Mouse (Mus musculus): ENCODE data around the gene Etv5. TPM values are rescaled to one million over a fixed set of nuclear protein-coding genes. Genes with fewer than 3 reads are reported as not detected.

Gene Etv5
- polyA plus RNA-seq (2014; fragmentation: Nextera tagmentation; extraction: Ambion mirVana): 222 and 242 TPM in 2 replicates

DNA sequence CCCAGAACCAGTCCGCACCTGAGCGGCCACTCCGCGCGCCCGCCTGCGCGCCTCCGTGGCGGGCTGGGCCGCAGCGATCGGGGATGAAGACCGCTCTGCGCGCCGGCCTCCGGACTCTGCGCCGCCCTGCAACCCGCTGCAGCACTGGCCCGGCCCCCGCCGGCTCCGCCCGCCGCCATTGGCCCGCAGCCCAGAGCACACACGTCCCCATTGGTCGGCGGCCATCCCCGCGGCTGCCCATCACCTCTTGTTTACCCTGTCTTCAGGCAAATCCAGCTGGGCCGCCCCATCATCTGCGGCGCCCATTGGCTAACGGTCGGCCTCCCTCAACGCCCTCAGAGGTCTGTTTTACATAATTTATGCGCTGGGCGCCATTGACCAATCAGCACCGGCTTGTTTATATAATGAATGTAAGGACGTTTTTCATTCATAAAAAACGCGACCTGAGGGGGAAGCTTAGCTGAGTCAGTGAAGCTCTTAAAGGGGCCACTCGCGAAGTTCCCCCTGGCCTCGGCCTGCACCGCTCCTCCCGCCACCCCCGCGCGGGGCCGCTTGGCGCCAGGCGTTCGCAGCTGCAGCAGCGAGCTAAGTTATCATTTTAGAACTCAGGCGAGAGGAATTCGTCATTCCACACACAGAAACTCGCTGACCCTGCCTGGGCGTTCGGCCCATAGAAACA is at the start of gene Etv5:
TSS of gene Etv5 (minus strand) at position 221 of the 679 bp plus-strand sequence.
- peaks cover 12% of the 10 kb centered on the region; the same call in 1 of the 2 replicates for H3K4me1 ChIP-seq (ENCODE audit: insufficient read depth)
- H3K9ac ChIP-seq: peak within 1 kb of the TSS; percentile 83
- WGBS: under 1% methylated on average over 63 of the region's 63 CpGs
- H3K9me3 ChIP-seq (ENCODE audit: low read depth, low read length): no peaks in the 10 kb centered on the region
- no peak for TF ChIP-seq CTCF (IDR thresholded peaks at IDR 0.05; ENCODE audit: low read depth)
- H3K27ac ChIP-seq (ENCODE audit: low read depth): peak within 1 kb of the TSS; percentile 89
- no peaks in the 10 kb centered on the region for H3K27me3 ChIP-seq (ENCODE audit: insufficient read depth, low read length)
- peak; percentile 99 for DNase-seq
- H3K36me3 ChIP-seq (ENCODE audit: insufficient read depth): peaks cover 13% of the 10 kb centered on the region; the same call in 1 of the 2 replicates
- peak within 1 kb of the TSS; percentile 95 for H3K4me2 ChIP-seq
- ATAC-seq (ENCODE audit: insufficient read depth): peak; percentile 98
- H3K4me3 ChIP-seq (ENCODE audit: low read depth, low read length): peak within 1 kb of the TSS; percentile 91

DNA sequence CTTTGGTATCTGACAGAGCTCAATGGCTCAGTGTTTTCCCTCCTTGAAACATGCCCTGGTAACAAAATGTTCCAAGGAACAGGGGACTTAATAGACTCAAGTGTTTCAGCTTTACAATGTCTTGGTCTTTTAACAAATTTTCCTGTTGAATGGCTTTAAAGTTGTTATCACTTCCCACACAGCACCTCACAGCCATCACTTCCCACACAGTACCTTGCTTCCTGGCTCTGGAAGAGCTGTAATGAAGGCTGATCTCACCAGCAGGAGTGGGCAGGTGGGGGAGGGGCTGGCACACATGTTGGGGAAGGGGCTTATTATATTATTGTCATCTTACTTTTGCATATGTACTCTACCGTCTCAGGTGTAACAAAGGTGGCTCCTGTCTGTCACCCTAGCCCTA is 44.4 kb upstream of the Etv5 start:
- no peak for TF ChIP-seq CTCF (IDR thresholded peaks at IDR 0.05; ENCODE audit: low read depth)
- Histone ChIP-seq H3K27ac (ENCODE audit: low read depth) (no peak overlapping the region), H3K4me1 (ENCODE audit: insufficient read depth) (no peaks in the 10 kb centered on the region), H3K9me3 (ENCODE audit: low read depth, low read length) (no peaks in the 10 kb centered on the region), H3K36me3 (ENCODE audit: insufficient read depth) (no peaks in the 10 kb centered on the region), H3K4me2 (no peak overlapping the region), H3K27me3 (ENCODE audit: insufficient read depth, low read length) (no peaks in the 10 kb centered on the region), H3K9ac (no peak overlapping the region), H3K4me3 (ENCODE audit: low read depth, low read length) (no peak overlapping the region)
- WGBS: 85% methylated on average over 1 of the region's 1 CpGs
- ATAC-seq (ENCODE audit: insufficient read depth): no peak
- DNase-seq: no peak

DNA sequence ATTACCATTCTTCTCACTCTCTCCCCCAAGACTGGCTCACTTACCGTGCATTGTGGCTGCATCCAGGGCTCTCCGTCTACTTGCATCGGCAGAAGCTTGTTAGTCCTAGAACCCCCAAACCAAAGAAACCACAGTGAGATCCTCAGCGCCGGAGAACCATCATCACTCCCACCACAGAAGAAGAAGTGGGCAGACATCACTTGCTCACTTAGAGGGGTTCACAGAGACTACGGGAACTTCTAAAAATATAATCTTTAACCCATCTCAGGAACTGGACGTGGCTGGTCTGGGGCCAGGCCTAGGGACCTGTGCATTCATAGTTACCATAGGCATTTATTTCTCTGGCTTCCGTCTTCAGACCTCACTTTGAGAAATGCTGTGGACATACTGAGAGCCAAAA is 39.8 kb upstream of the Etv5 start:
- no peaks in the 10 kb centered on the region for H3K27me3 ChIP-seq (ENCODE audit: insufficient read depth, low read length)
- ATAC-seq (ENCODE audit: insufficient read depth): no peak
- no peak for TF ChIP-seq CTCF (IDR thresholded peaks at IDR 0.05; ENCODE audit: low read depth)
- H3K9me3 ChIP-seq (ENCODE audit: low read depth, low read length): no peaks in the 10 kb centered on the region
- H3K9ac ChIP-seq: no peak overlapping the region
- DNase-seq: no peak
- H3K4me2 ChIP-seq: no peak overlapping the region
- 93% methylated on average over 8 of the region's 8 CpGs for whole genome bisulfite sequencing
- H3K36me3 ChIP-seq (ENCODE audit: insufficient read depth): no peaks in the 10 kb centered on the region
- no peak overlapping the region for H3K27ac ChIP-seq (ENCODE audit: low read depth)
- no peak overlapping the region for H3K4me3 ChIP-seq (ENCODE audit: low read depth, low read length)
- H3K4me1 ChIP-seq (ENCODE audit: insufficient read depth): no peaks in the 10 kb centered on the region

DNA sequence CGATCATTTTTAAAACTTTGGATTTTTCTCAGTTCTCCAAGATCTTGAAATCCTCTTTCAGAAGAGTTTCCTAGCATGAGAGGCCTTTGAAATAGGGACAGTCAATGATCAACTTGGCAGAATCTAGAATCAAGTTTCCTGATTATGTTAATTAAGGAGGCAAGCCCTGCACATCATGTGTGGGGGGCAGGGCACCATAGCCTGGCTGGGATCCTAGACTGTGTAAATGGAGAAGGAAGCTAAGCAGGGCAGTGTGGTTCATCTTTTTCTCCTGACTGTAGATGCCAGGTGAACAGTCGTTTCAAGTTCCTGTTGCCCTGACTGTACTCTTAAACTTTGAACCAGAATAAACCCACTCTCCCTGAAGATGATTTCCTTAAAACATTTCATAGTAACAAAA is 32.2 kb upstream of the Etv5 start:
- ATAC-seq (ENCODE audit: insufficient read depth) (no peak), DNase-seq (no peak)
- Histone ChIP-seq H3K4me2 (no peak overlapping the region), H3K36me3 (ENCODE audit: insufficient read depth) (no peaks in the 10 kb centered on the region), H3K9ac (no peak overlapping the region), H3K27me3 (ENCODE audit: insufficient read depth, low read length) (no peaks in the 10 kb centered on the region), H3K9me3 (ENCODE audit: low read depth, low read length) (no peaks in the 10 kb centered on the region), H3K4me1 (ENCODE audit: insufficient read depth) (no peaks in the 10 kb centered on the region), H3K27ac (ENCODE audit: low read depth) (no peak overlapping the region), H3K4me3 (ENCODE audit: low read depth, low read length) (no peak overlapping the region)
- 65% methylated on average over 2 of the region's 2 CpGs for WGBS
- TF ChIP-seq CTCF (IDR thresholded peaks at IDR 0.05; ENCODE audit: low read depth): no peak

DNA sequence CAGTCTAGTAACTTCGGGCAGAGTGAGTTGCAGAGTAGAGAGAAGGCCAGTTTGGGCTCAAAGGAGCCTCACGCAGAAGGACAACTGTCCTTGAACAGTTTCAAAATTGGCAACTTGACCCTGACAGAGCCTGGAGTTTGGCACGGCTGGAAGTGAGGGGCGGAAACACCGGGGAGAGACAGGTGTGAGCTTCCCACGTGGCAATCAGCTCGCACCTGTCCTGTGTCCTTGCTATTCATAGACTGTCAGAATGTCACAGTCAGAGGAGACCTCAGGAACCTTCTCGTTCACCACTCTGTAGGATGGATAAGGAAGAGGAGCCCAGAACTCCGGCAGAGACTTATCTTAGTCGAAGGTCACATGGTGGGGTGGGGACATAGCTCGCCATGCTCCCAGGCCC is 29.9 kb upstream of the Etv5 start:
- H3K36me3 ChIP-seq (ENCODE audit: insufficient read depth): no peaks in the 10 kb centered on the region
- 63% methylated on average over 11 of the region's 11 CpGs for WGBS
- no peaks in the 10 kb centered on the region for H3K27me3 ChIP-seq (ENCODE audit: insufficient read depth, low read length)
- no peaks in the 10 kb centered on the region for H3K4me1 ChIP-seq (ENCODE audit: insufficient read depth)
- peak overlapping the region; percentile 20; the same call in 1 of the 2 replicates for H3K27ac ChIP-seq (ENCODE audit: low read depth)
- H3K4me3 ChIP-seq (ENCODE audit: low read depth, low read length): no peak overlapping the region
- no peak for ATAC-seq (ENCODE audit: insufficient read depth)
- H3K9ac ChIP-seq: no peak overlapping the region
- H3K4me2 ChIP-seq: no peak overlapping the region
- no peak for DNase-seq
- TF ChIP-seq CTCF (IDR thresholded peaks at IDR 0.05; ENCODE audit: low read depth): no peak
- no peaks in the 10 kb centered on the region for H3K9me3 ChIP-seq (ENCODE audit: low read depth, low read length)

DNA sequence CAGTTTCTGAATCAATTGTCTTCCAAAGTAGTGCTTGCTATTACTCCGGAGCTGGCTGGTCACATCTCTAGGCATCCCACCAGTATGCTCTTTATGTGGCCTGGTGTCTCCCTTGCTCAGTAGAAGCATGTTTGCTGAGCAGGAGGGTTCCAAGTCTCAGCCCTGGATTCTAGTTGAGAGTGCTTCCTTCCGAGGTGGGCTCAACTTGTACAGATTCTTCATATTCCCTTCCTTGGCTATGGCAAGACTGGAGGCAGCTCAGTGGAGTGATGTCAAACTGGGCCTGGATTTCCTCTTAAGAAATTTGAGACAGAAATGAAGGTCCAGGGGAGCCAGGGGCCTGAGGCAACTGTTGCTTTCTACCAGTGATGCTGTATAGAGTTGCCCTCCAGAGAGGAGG is 27.6 kb upstream of the Etv5 start:
- no peaks in the 10 kb centered on the region for H3K27me3 ChIP-seq (ENCODE audit: insufficient read depth, low read length)
- no peak for DNase-seq
- H3K4me1 ChIP-seq (ENCODE audit: insufficient read depth): no peaks in the 10 kb centered on the region
- 67% methylated on average over 2 of the region's 2 CpGs for WGBS
- H3K4me3 ChIP-seq (ENCODE audit: low read depth, low read length): no peak overlapping the region
- H3K36me3 ChIP-seq (ENCODE audit: insufficient read depth): no peaks in the 10 kb centered on the region
- TF ChIP-seq CTCF (IDR thresholded peaks at IDR 0.05; ENCODE audit: low read depth): no peak
- ATAC-seq (ENCODE audit: insufficient read depth): no peak
- no peak overlapping the region for H3K27ac ChIP-seq (ENCODE audit: low read depth)
- H3K4me2 ChIP-seq: no peak overlapping the region
- H3K9ac ChIP-seq: no peak overlapping the region
- no peaks in the 10 kb centered on the region for H3K9me3 ChIP-seq (ENCODE audit: low read depth, low read length)

DNA sequence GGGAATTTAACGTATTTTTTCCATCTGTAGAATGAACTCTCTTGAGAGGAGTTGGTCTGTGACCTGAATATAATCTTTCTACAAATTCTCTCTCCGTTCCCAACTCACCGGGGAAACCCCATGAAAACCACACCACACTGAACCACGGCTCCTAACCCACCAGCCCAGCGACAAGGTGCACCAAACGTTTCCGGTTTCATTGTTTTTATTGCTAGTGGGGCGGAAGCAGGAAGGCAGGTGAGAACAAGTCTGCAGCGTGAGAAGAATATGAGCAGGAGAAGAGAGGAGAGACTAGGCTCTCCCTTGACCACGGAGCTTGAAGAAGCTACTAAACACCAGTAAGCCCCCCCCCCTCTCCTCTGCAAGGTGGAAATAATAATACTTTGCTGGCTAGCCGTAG is 26.9 kb upstream of the Etv5 start:
- Histone ChIP-seq H3K4me3 (ENCODE audit: low read depth, low read length) (no peak overlapping the region), H3K27ac (ENCODE audit: low read depth) (no peak overlapping the region), H3K9me3 (ENCODE audit: low read depth, low read length) (no peaks in the 10 kb centered on the region), H3K9ac (no peak overlapping the region), H3K36me3 (ENCODE audit: insufficient read depth) (no peaks in the 10 kb centered on the region), H3K4me1 (ENCODE audit: insufficient read depth) (no peaks in the 10 kb centered on the region), H3K27me3 (ENCODE audit: insufficient read depth, low read length) (no peaks in the 10 kb centered on the region), H3K4me2 (no peak overlapping the region)
- DNase-seq (no peak), ATAC-seq (ENCODE audit: insufficient read depth) (no peak)
- no peak for TF ChIP-seq CTCF (IDR thresholded peaks at IDR 0.05; ENCODE audit: low read depth)
- WGBS: 71% methylated on average over 11 of the region's 11 CpGs
